Mouse (Mus musculus) E14TG2a.4 (cell line): Measurements from ENCODE around the gene Ccdc69.
A peak's percentile ranks its signal among the peaks of the same experiment; 100 is the strongest.

ENCODE experiments used
- CTCF ChIP-seq: conservative IDR thresholded peaks from 2 replicates; pipeline ENCODE4 v1.5.1; 2014; ENCODE audit warnings: low read length
- POU5F1 ChIP-seq: IDR thresholded peaks from 2 replicates; pipeline ENCODE4 v1.6.1; 2014; ENCODE audit warnings: low read length, borderline replicate concordance

GRCm38 (mm10) chr11:55087006-55087405, 9.1 kb upstream of the Ccdc69 start:
- TF ChIP-seq CTCF (peak; percentile 80), POU5F1 (no peak)
